Mouse (Mus musculus): ENCODE results near the gene Sik1.
"Not testable (repeated sequence)": the region's sequence is repeated elsewhere in the genome, so short reads cannot be mapped to it uniquely, and the experiment has no call there.

Gene Sik1

GRCm38 (mm10) chr17:31855597-31856518 lies at the start of gene Sik1:
Sik1 (minus strand) TSS chr17:31855804.
- DNase-seq (ENCODE audit: low read depth, low spot score), result peak; percentile 88

- DNase-seq (ENCODE audit: low read depth, low spot score), result no peak
Observed at GRCm38 (mm10) chr17:31905201-31905790, 49.7 kb upstream of the Sik1 start.

- DNase-seq (ENCODE audit: low read depth, low spot score), result no peak
Observed at GRCm38 (mm10) chr17:31904036-31904435, 48.4 kb upstream of the Sik1 start.

- no peak for DNase-seq (ENCODE audit: low read depth, low spot score)
Observed at GRCm38 (mm10) chr17:31902630-31903198, 47.1 kb upstream of the Sik1 start.

GRCm38 (mm10) chr17:31901461-31902204 lies 46.0 kb upstream of the Sik1 start:
- no peak for DNase-seq (ENCODE audit: low read depth, low spot score)

- DNase-seq (ENCODE audit: low read depth, low spot score), result no peak
Observed at GRCm38 (mm10) chr17:31898941-31899340, 43.3 kb upstream of the Sik1 start.

GRCm38 (mm10) chr17:31897186-31897793 lies 41.7 kb upstream of the Sik1 start:
- no peak for DNase-seq (ENCODE audit: low read depth, low spot score)

- no peak for DNase-seq (ENCODE audit: low read depth, low spot score)
Observed at GRCm38 (mm10) chr17:31896751-31897150, 41.1 kb upstream of the Sik1 start.

- DNase-seq (ENCODE audit: low read depth, low spot score), result no peak
Observed at GRCm38 (mm10) chr17:31896311-31896710, 40.7 kb upstream of the Sik1 start.

- DNase-seq (ENCODE audit: low read depth, low spot score), result no peak
Observed at GRCm38 (mm10) chr17:31893371-31894060, 37.9 kb upstream of the Sik1 start.

GRCm38 (mm10) chr17:31892750-31893149 lies 37.1 kb upstream of the Sik1 start:
- DNase-seq (ENCODE audit: low read depth, low spot score), result peak; percentile 50

GRCm38 (mm10) chr17:31891858-31892257 lies 36.3 kb upstream of the Sik1 start:
- DNase-seq (ENCODE audit: low read depth, low spot score), result peak; percentile 13

GRCm38 (mm10) chr17:31890311-31890951 lies 34.8 kb upstream of the Sik1 start:
- DNase-seq (ENCODE audit: low read depth, low spot score), result no peak

GRCm38 (mm10) chr17:31889446-31890201 lies 34.0 kb upstream of the Sik1 start:
- no peak for DNase-seq (ENCODE audit: low read depth, low spot score)

GRCm38 (mm10) chr17:31888540-31888939 lies 32.9 kb upstream of the Sik1 start:
- DNase-seq (ENCODE audit: low read depth, low spot score), result no peak

- not testable (repeated sequence) for DNase-seq (ENCODE audit: low read depth, low spot score)
Observed at GRCm38 (mm10) chr17:31884676-31885075, 29.1 kb upstream of the Sik1 start.

GRCm38 (mm10) chr17:31879406-31879805 lies 23.8 kb upstream of the Sik1 start:
- DNase-seq (ENCODE audit: low read depth, low spot score), result no peak

GRCm38 (mm10) chr17:31877650-31878141 lies 22.1 kb upstream of the Sik1 start:
- peak; percentile 85 for DNase-seq (ENCODE audit: low read depth, low spot score)

GRCm38 (mm10) chr17:31877181-31877581 lies 21.6 kb upstream of the Sik1 start:
- DNase-seq (ENCODE audit: low read depth, low spot score), result no peak

Measured in telencephalon, adult 2 months (tissue).